Mouse (Mus musculus) olfactory bulb, adult 2 months (tissue): ENCODE measurements around the gene Kcnab1.

Experiments used
- CTCF ChIP-seq: fragments of 200-500 bp; IDR thresholded peaks from 2 replicates; pipeline ENCODE4 v1.5.1; 2012; ENCODE audit warnings: low read depth, mild to moderate bottlenecking, low read length, moderate library complexity; ENCODE audit not compliant: insufficient read depth
- POLR2A ChIP-seq: fragments of 200-500 bp; IDR thresholded peaks from 2 replicates; pipeline ENCODE4 v1.6.1; 2012; ENCODE audit warnings: mild to moderate bottlenecking, low read depth, low read length, moderate library complexity; ENCODE audit not compliant: insufficient read depth

DNA sequence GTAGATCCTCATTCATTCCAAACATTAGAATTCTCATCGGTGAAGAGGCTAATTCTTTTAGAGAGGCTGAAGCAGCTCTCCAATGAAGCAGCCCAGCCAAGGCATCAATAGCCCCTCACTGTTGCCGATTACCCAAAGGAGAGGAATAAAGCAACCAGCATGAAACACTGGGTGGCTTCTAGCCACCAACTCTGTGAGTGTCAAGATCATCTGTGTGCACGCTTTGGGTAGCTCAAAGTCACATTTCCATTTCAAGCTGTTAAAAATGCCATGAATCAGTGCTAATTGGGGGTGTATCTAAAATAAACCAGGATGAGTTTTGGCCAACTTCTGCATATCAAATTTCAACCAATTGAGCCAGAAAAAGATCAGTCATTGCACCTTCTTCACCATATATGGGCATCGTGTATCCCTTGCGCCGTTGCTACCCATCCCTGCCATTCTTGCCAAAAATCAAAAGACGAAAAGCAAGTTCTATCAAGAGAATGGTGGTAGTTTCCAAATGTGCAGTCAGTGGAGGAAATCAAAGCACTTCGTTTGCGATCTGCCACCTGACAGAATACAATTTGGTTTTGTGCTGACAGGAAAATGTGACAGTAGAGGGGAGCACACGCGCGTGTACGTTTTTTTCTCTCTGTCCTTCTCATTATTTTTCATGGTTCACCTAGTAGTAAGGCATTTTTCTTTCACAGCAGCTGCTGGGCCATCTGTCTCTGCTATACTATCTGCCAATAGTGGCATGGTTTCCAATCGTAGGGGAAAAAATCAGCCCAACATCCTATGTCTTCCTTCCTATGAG is 213.0 kb downstream of the Kcnab1 start:
- TF ChIP-seq POLR2A, result no peak
- no peak for TF ChIP-seq CTCF
